Mouse (Mus musculus): ENCODE measurements around the gene Birc3. TPM values are rescaled to one million over a fixed set of nuclear protein-coding genes. Genes with fewer than 3 reads are reported as not detected.

The Birc3 gene
- polyA plus RNA-seq (2015; fragmentation: Nextera tagmentation; extraction: Ambion mirVana): 5.4 and 8.2 TPM in 2 replicates

- Histone ChIP-seq H3K27ac (peak within 1 kb of the TSS; percentile 84), H3K4me1 (replicated peaks) (peaks cover 4% of the 10 kb centered on the region; the same call in 1 of the 2 replicates), H3K4me3 (peak within 1 kb of the TSS; percentile 71), H3K9ac (peak within 1 kb of the TSS; percentile 77), H3K27me3 (no peaks in the 10 kb centered on the region), H3K36me3 (no peaks in the 10 kb centered on the region), H3K9me3 (replicated peaks) (no peaks in the 10 kb centered on the region), H3K4me2 (peak within 1 kb of the TSS; percentile 88)
- WGBS: 3% methylated on average over 26 of the region's 26 CpGs
- ATAC-seq (replicated peaks; ENCODE audit: insufficient number of reproducible peaks, insufficient read depth, low FRiP score, low read depth): peak; percentile 88
Measured at GRCm38 (mm10) chr9:7872775-7873439, at the start of gene Birc3. TSS of gene Birc3 (minus strand) at chr9:7873186.

GRCm38 (mm10) chr9:7914925-7915324, 41.9 kb upstream of the Birc3 start:
- Histone ChIP-seq H3K27ac (peak overlapping the region; percentile 56; the same call in 1 of the 2 replicates), H3K36me3 (no peaks in the 10 kb centered on the region), H3K4me1 (replicated peaks) (no peaks in the 10 kb centered on the region), H3K4me3 (peak overlapping the region; percentile 38; the same call in 1 of the 2 replicates), H3K9me3 (replicated peaks) (no peaks in the 10 kb centered on the region), H3K27me3 (no peaks in the 10 kb centered on the region), H3K9ac (peak overlapping the region; percentile 38; the same call in 1 of the 2 replicates), H3K4me2 (peak overlapping the region; percentile 62)
- no peak for ATAC-seq (replicated peaks; ENCODE audit: insufficient number of reproducible peaks, insufficient read depth, low FRiP score, low read depth)
- WGBS: 55% methylated on average over 8 of the region's 8 CpGs

GRCm38 (mm10) chr9:7914487-7914886, 41.5 kb upstream of the Birc3 start:
- no peaks in the 10 kb centered on the region for H3K27me3 ChIP-seq
- H3K4me1 ChIP-seq (replicated peaks): no peaks in the 10 kb centered on the region
- peak overlapping the region; percentile 38 for H3K9ac ChIP-seq
- under 1% methylated on average over 11 of the region's 11 CpGs for WGBS
- peak overlapping the region; percentile 38 for H3K4me3 ChIP-seq
- H3K27ac ChIP-seq: peak overlapping the region; percentile 63
- H3K36me3 ChIP-seq: no peaks in the 10 kb centered on the region
- no peaks in the 10 kb centered on the region for H3K9me3 ChIP-seq (replicated peaks)
- ATAC-seq (replicated peaks; ENCODE audit: insufficient number of reproducible peaks, insufficient read depth, low FRiP score, low read depth): peak; percentile 93
- H3K4me2 ChIP-seq: peak overlapping the region; percentile 62

- no peak; the same call in 1 of the 2 replicates for ATAC-seq (replicated peaks; ENCODE audit: insufficient number of reproducible peaks, insufficient read depth, low FRiP score, low read depth)
- Histone ChIP-seq H3K9me3 (replicated peaks) (no peaks in the 10 kb centered on the region), H3K27me3 (no peaks in the 10 kb centered on the region), H3K4me2 (peak overlapping the region; percentile 62), H3K27ac (peak overlapping the region; percentile 63), H3K9ac (peak overlapping the region; percentile 38; the same call in 1 of the 2 replicates), H3K36me3 (no peaks in the 10 kb centered on the region), H3K4me3 (peak overlapping the region; percentile 38), H3K4me1 (replicated peaks) (no peaks in the 10 kb centered on the region)
- WGBS: 51% methylated on average over 19 of the region's 19 CpGs
Measured at GRCm38 (mm10) chr9:7913953-7914352, 41.0 kb upstream of the Birc3 start.

GRCm38 (mm10) chr9:7907351-7907985, 34.5 kb upstream of the Birc3 start:
- no peak for ATAC-seq (replicated peaks; ENCODE audit: insufficient number of reproducible peaks, insufficient read depth, low FRiP score, low read depth)
- H3K9me3 ChIP-seq (replicated peaks): no peaks in the 10 kb centered on the region
- no peak overlapping the region for H3K4me3 ChIP-seq
- WGBS: 86% methylated on average over 2 of the region's 2 CpGs
- no peak overlapping the region for H3K9ac ChIP-seq
- H3K36me3 ChIP-seq: no peaks in the 10 kb centered on the region
- no peak overlapping the region for H3K4me2 ChIP-seq
- H3K4me1 ChIP-seq (replicated peaks): 0 out of 2 replicates have a peak, but pooled peaks cover 4% of the 10 kb centered on the region
- H3K27me3 ChIP-seq: no peaks in the 10 kb centered on the region
- H3K27ac ChIP-seq: no peak overlapping the region

- H3K4me2 ChIP-seq: no peak overlapping the region
- H3K4me3 ChIP-seq: no peak overlapping the region
- H3K36me3 ChIP-seq: no peaks in the 10 kb centered on the region
- H3K9me3 ChIP-seq (replicated peaks): no peaks in the 10 kb centered on the region
- 0 out of 2 replicates have a peak, but pooled peaks cover 7% of the 10 kb centered on the region for H3K4me1 ChIP-seq (replicated peaks)
- no peak overlapping the region for H3K9ac ChIP-seq
- 52% methylated on average over 1 of the region's 1 CpGs for WGBS
- no peak overlapping the region for H3K27ac ChIP-seq
- H3K27me3 ChIP-seq: no peaks in the 10 kb centered on the region
- ATAC-seq (replicated peaks; ENCODE audit: insufficient number of reproducible peaks, insufficient read depth, low FRiP score, low read depth): no peak
Measured at GRCm38 (mm10) chr9:7906564-7906963, 33.6 kb upstream of the Birc3 start.

- WGBS: 57% methylated on average over 5 of the region's 5 CpGs
- 0 out of 2 replicates have a peak, but pooled peaks cover 7% of the 10 kb centered on the region for H3K4me1 ChIP-seq (replicated peaks)
- H3K9ac ChIP-seq: no peak overlapping the region
- H3K27me3 ChIP-seq: no peaks in the 10 kb centered on the region
- H3K36me3 ChIP-seq: no peaks in the 10 kb centered on the region
- no peaks in the 10 kb centered on the region for H3K9me3 ChIP-seq (replicated peaks)
- no peak for ATAC-seq (replicated peaks; ENCODE audit: insufficient number of reproducible peaks, insufficient read depth, low FRiP score, low read depth)
- H3K4me2 ChIP-seq: no peak overlapping the region
- H3K27ac ChIP-seq: no peak overlapping the region
- no peak overlapping the region for H3K4me3 ChIP-seq
Measured at GRCm38 (mm10) chr9:7903825-7904224, 30.8 kb upstream of the Birc3 start.

- WGBS: 62% methylated on average over 2 of the region's 2 CpGs
- Histone ChIP-seq H3K4me1 (replicated peaks) (0 out of 2 replicates have a peak, but pooled peaks cover 7% of the 10 kb centered on the region), H3K9ac (no peak overlapping the region), H3K4me3 (no peak overlapping the region), H3K9me3 (replicated peaks) (no peaks in the 10 kb centered on the region), H3K36me3 (no peaks in the 10 kb centered on the region), H3K27me3 (no peaks in the 10 kb centered on the region), H3K27ac (no peak overlapping the region), H3K4me2 (no peak overlapping the region)
- no peak for ATAC-seq (replicated peaks; ENCODE audit: insufficient number of reproducible peaks, insufficient read depth, low FRiP score, low read depth)
Measured at GRCm38 (mm10) chr9:7903262-7903661, 30.3 kb upstream of the Birc3 start.

GRCm38 (mm10) chr9:7902311-7902710, 29.3 kb upstream of the Birc3 start:
- no peaks in the 10 kb centered on the region for H3K9me3 ChIP-seq (replicated peaks)
- no peaks in the 10 kb centered on the region for H3K27me3 ChIP-seq
- 41% methylated on average over 7 of the region's 7 CpGs for WGBS
- H3K4me3 ChIP-seq: no peak overlapping the region
- no peak overlapping the region for H3K4me2 ChIP-seq
- H3K27ac ChIP-seq: no peak overlapping the region
- 0 out of 2 replicates have a peak, but pooled peaks cover 7% of the 10 kb centered on the region for H3K4me1 ChIP-seq (replicated peaks)
- no peaks in the 10 kb centered on the region for H3K36me3 ChIP-seq
- no peak for ATAC-seq (replicated peaks; ENCODE audit: insufficient number of reproducible peaks, insufficient read depth, low FRiP score, low read depth)
- H3K9ac ChIP-seq: no peak overlapping the region

GRCm38 (mm10) chr9:7900965-7901364, 28.0 kb upstream of the Birc3 start:
- WGBS: 88% methylated on average over 8 of the region's 8 CpGs
- no peak overlapping the region for H3K4me3 ChIP-seq

GRCm38 (mm10) chr9:7897502-7897901, 24.5 kb upstream of the Birc3 start:
- Histone ChIP-seq H3K36me3 (no peaks in the 10 kb centered on the region), H3K4me3 (no peak overlapping the region), H3K27me3 (no peaks in the 10 kb centered on the region), H3K4me1 (replicated peaks) (0 out of 2 replicates have a peak, but pooled peaks cover 4% of the 10 kb centered on the region), H3K27ac (no peak overlapping the region), H3K9ac (no peak overlapping the region), H3K4me2 (no peak overlapping the region), H3K9me3 (replicated peaks) (no peaks in the 10 kb centered on the region)
- no peak for ATAC-seq (replicated peaks; ENCODE audit: insufficient number of reproducible peaks, insufficient read depth, low FRiP score, low read depth)
- WGBS: 3% methylated on average over 3 of the region's 3 CpGs

More at GRCm38 (mm10) chr9:7900965-7901364, 28.0 kb upstream of the Birc3 start:
- Histone ChIP-seq H3K36me3 (no peaks in the 10 kb centered on the region), H3K9ac (no peak overlapping the region), H3K9me3 (replicated peaks) (no peaks in the 10 kb centered on the region), H3K4me2 (no peak overlapping the region), H3K27me3 (no peaks in the 10 kb centered on the region), H3K4me1 (replicated peaks) (0 out of 2 replicates have a peak, but pooled peaks cover 7% of the 10 kb centered on the region), H3K27ac (no peak overlapping the region)
- no peak for ATAC-seq (replicated peaks; ENCODE audit: insufficient number of reproducible peaks, insufficient read depth, low FRiP score, low read depth)
